Mouse (Mus musculus): ENCODE results near the gene 3110001I22Rik.

DNA sequence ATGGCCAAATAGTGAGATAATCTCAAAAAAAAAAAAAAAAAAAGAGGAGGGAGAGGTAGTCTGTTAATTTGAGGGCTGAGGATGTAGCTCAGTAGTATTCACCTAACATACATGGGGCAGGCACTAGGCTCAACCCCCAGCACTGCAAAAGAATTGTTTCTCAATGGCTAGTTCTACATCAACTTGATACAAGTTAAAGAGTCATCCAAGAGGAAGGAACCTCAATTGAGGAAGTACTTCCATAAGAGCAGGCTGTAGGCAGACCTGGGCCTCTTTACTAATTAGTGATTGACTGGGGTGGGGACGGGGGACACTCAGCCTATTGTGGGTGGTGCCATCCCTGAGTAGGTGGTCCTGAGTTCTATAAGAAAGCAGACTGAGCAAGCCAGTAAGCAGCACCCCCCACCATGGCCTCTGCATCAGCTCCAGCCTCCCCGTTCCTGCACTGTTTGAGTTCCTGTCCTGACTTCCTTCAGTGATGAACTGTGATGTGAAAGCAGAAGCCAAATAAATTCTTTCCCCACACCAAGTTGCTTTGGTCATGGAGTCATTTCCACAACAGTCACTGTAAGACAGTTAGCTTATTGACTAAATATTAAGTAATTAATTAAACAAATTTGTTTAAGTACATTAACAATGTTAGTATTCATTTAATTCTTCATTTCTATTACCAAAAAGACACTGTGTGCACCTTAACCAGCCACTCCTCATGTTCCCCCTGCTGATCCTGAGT is 45.3 kb downstream of the 3110001I22Rik start:
- TF ChIP-seq POLR2A (IDR thresholded peaks at IDR 0.05; ENCODE audit: insufficient read depth, low read depth, low read length) (no peak), CTCF (IDR thresholded peaks at IDR 0.05; ENCODE audit: insufficient read depth, low read depth, low read length) (no peak)
